Mouse (Mus musculus): Measurements from ENCODE around the gene Catsperg1. TPM values are rescaled to one million over a fixed set of nuclear protein-coding genes. Genes with fewer than 3 reads are reported as not detected.
"Not testable (repeated sequence)": the region's sequence is repeated elsewhere in the genome, so short reads cannot be mapped to it uniquely, and the experiment has no call there.

The Catsperg1 gene
- total and polyA plus RNA-seq, 3 experiments, result 0.68 to 2.0 (median 0.93) TPM

- H3K4me1 ChIP-seq (ENCODE audit: control insufficient read depth in 1 of 2, insufficient read depth in 2 of 2), result peaks cover 0 to 10% of the 10 kb centered on the region in 2 experiments; a peak in 2 of 4 replicates
- H3K27ac ChIP-seq (ENCODE audit: insufficient read depth, low read depth); dilution Hi-C loops (cut with MboI; ENCODE audit: extremely low pct_ligation_motif_present, extremely low pct_unique_long_range_greater_than_20kb, low sequenced_read_pairs); H3K36me3 ChIP-seq (replicated peaks in 1 of 2; ENCODE audit: control insufficient read depth in 1 of 2, insufficient read depth in 1 of 2, low read length in 1 of 2); H3K27me3 ChIP-seq (replicated peaks); H3K4me3 ChIP-seq (replicated peaks in 1 of 3; ENCODE audit: low read depth in 2 of 3, low read length in 2 of 3, poor library complexity in 1 of 3); H3K4me2 ChIP-seq (ENCODE audit: insufficient read depth, low read depth, poor library complexity, severe bottlenecking); DNase-seq (ENCODE audit: extremely low read depth); H3K9ac ChIP-seq (ENCODE audit: insufficient read depth, low read depth); H3K9me3 ChIP-seq (replicated peaks; ENCODE audit: low read length); H3K79me2 ChIP-seq (replicated peaks; ENCODE audit: control insufficient read depth, extremely low read depth, insufficient read depth, poor library complexity, severe bottlenecking): not testable (repeated sequence)
- in situ Hi-C loops (cut with MboI; ENCODE audit: low pct_ligation_motif_present, low pct_unique_long_range_greater_than_20kb, low sequenced_read_pairs), result loop anchor here (5.0 kb wide), 1 partner anchor 34 kb away; the partner anchor contains the start of gene 2200002D01Rik
Measured at GRCm38 (mm10) chr7:29212775-29213560, 867 bp downstream of the Catsperg1 start.

GRCm38 (mm10) chr7:29212199-29212765, 1.6 kb downstream of the Catsperg1 start:
- no peaks in the 10 kb centered on the region for H3K36me3 ChIP-seq (replicated peaks in 1 of 2; ENCODE audit: control insufficient read depth in 1 of 2, insufficient read depth in 1 of 2, low read length in 1 of 2)
- in situ Hi-C loops (cut with MboI; ENCODE audit: low pct_ligation_motif_present, low pct_unique_long_range_greater_than_20kb, low sequenced_read_pairs), result loop anchor here (5.0 kb wide), 1 partner anchor 35 kb away; the partner anchor contains the start of gene 2200002D01Rik
- H3K27ac ChIP-seq (ENCODE audit: insufficient read depth, low read depth), result peak overlapping the region; percentile 47
- DNase-seq (ENCODE audit: extremely low read depth), result peak; percentile 74
- no peak overlapping the region for H3K9ac ChIP-seq (ENCODE audit: insufficient read depth, low read depth)
- TF ChIP-seq RCOR1 (conservative IDR thresholded peaks at IDR 0.05; ENCODE audit: low read depth, low read length) (no peak), SIN3A (IDR thresholded peaks at IDR 0.05; ENCODE audit: low read length) (no peak), MXI1 (IDR thresholded peaks at IDR 0.05; ENCODE audit: low read depth, low read length) (no peak), MEF2A (IDR thresholded peaks at IDR 0.05; ENCODE audit: borderline replicate concordance, low read depth, low read length) (no peak), ZC3H11A (IDR thresholded peaks at IDR 0.05; ENCODE audit: low read depth, low read length) (no peak), JUND (conservative IDR thresholded peaks at IDR 0.05; ENCODE audit: low read depth, low read length) (no peak), USF2 (conservative IDR thresholded peaks at IDR 0.05; ENCODE audit: low read depth, low read length) (no peak), MAZ (IDR thresholded peaks at IDR 0.05; ENCODE audit: low read depth, low read length) (no peak), POLR2A (IDR thresholded peaks at IDR 0.05; ENCODE audit: low read depth, low read length) (no peak), PAX5 (IDR thresholded peaks at IDR 0.05; ENCODE audit: low read length) (no peak), NRF1 (IDR thresholded peaks at IDR 0.05; ENCODE audit: low read depth, low read length) (no peak), MYC (IDR thresholded peaks at IDR 0.05; ENCODE audit: low read depth, low read length) (no peak)
- H3K4me1 ChIP-seq (ENCODE audit: control insufficient read depth in 1 of 2, insufficient read depth in 2 of 2), result peaks cover 0 to 10% of the 10 kb centered on the region in 2 experiments; a peak in 2 of 4 replicates
- dilution Hi-C loops (cut with MboI; ENCODE audit: extremely low pct_ligation_motif_present, extremely low pct_unique_long_range_greater_than_20kb, low sequenced_read_pairs), result no loop called here
- H3K79me2 ChIP-seq (replicated peaks; ENCODE audit: control insufficient read depth, extremely low read depth, insufficient read depth, poor library complexity, severe bottlenecking), result no peaks in the 10 kb centered on the region
- no peaks in the 10 kb centered on the region for H3K27me3 ChIP-seq (replicated peaks)
- peaks cover 9% of the 10 kb centered on the region for H3K9me3 ChIP-seq (replicated peaks; ENCODE audit: low read length)
- H3K4me2 ChIP-seq (ENCODE audit: insufficient read depth, low read depth, poor library complexity, severe bottlenecking), result no peak overlapping the region
- peak overlapping the region; percentile 40 to 52 (median 52) for H3K4me3 ChIP-seq (replicated peaks in 1 of 3; ENCODE audit: low read depth in 2 of 3, low read length in 2 of 3, poor library complexity in 1 of 3)

Data from CH12.LX (cell line).